Mouse (Mus musculus): ENCODE measurements around the gene Smarcd2. TPM values are rescaled to one million over a fixed set of nuclear protein-coding genes. Genes with fewer than 3 reads are reported as not detected.

The Smarcd2 gene
- total and polyA plus RNA-seq, 3 experiments: 94.3 to 116 (median 110) TPM

GRCm38 (mm10) chr11:106215927-106216729 is 56.6 kb downstream of the Smarcd2 start, which contains the start of gene Ccdc47 (continued):
- TF ChIP-seq MEF2A (IDR thresholded peaks at IDR 0.05; ENCODE audit: borderline replicate concordance, low read depth, low read length): no peak
- TF ChIP-seq RAD21 (IDR thresholded peaks at IDR 0.05; ENCODE audit: low read depth, low read length): no peak
- peak; percentile 98 for TF ChIP-seq MAX (IDR thresholded peaks at IDR 0.05; ENCODE audit: low read length)
- TF ChIP-seq E2F4 (IDR thresholded peaks at IDR 0.05; ENCODE audit: insufficient replicate concordance, low read depth, low read length): no peak
- peak; percentile 90; the same call in 1 of the 2 replicates for TF ChIP-seq POLR2AphosphoS2 (IDR thresholded peaks at IDR 0.05; ENCODE audit: low read depth, low read length)
- TF ChIP-seq HCFC1 (IDR thresholded peaks at IDR 0.05; ENCODE audit: low read depth, low read length): peak; percentile 86
- no peak for TF ChIP-seq SIN3A (IDR thresholded peaks at IDR 0.05; ENCODE audit: low read length)
- TF ChIP-seq CTCF (conservative IDR thresholded peaks at IDR 0.05 in 1 of 2, IDR thresholded peaks at IDR 0.05 in 1 of 2; ENCODE audit: low read depth in 2 of 2, low read length in 2 of 2): no peak
- peak; percentile 89 for TF ChIP-seq CHD2 (IDR thresholded peaks at IDR 0.05; ENCODE audit: low read length)
- no peak for TF ChIP-seq MAFK (IDR thresholded peaks at IDR 0.05; ENCODE audit: insufficient replicate concordance, low read length)
- TF ChIP-seq TCF12 (IDR thresholded peaks at IDR 0.05; ENCODE audit: low read depth, low read length): peak; percentile 11; the same call in 1 of the 2 replicates
- no peak for TF ChIP-seq RCOR1 (conservative IDR thresholded peaks at IDR 0.05; ENCODE audit: low read depth, low read length)
- TF ChIP-seq TBP (conservative IDR thresholded peaks at IDR 0.05; ENCODE audit: low read depth, low read length): peak; percentile 89
- TF ChIP-seq IRF4 (IDR thresholded peaks at IDR 0.05; ENCODE audit: low read depth, low read length): no peak
- TF ChIP-seq PAX5 (IDR thresholded peaks at IDR 0.05; ENCODE audit: low read length): no peak

GRCm38 (mm10) chr11:106215450-106215859 is 57.3 kb downstream of the Smarcd2 start:
- in situ Hi-C loops (cut with MboI; ENCODE audit: low pct_ligation_motif_present, low pct_unique_long_range_greater_than_20kb, low sequenced_read_pairs): no loop called here

More at GRCm38 (mm10) chr11:106215450-106215859, 57.3 kb downstream of the Smarcd2 start:
- H3K36me3 ChIP-seq (replicated peaks in 1 of 2; ENCODE audit: control insufficient read depth in 1 of 2, insufficient read depth in 1 of 2, low read length in 1 of 2): peaks cover 24 to 50% of the 10 kb centered on the region in 2 experiments
- no peaks in the 10 kb centered on the region for H3K27me3 ChIP-seq (replicated peaks)
- peaks cover 8 to 53% of the 10 kb centered on the region in 2 experiments for H3K4me1 ChIP-seq (ENCODE audit: control insufficient read depth in 1 of 2, insufficient read depth in 2 of 2)
- H3K79me2 ChIP-seq (replicated peaks; ENCODE audit: control insufficient read depth, extremely low read depth, insufficient read depth, poor library complexity, severe bottlenecking): peaks cover 74% of the 10 kb centered on the region
- no peak overlapping the region for H3K27ac ChIP-seq (ENCODE audit: insufficient read depth, low read depth)
- H3K9me3 ChIP-seq (replicated peaks; ENCODE audit: low read length): no peaks in the 10 kb centered on the region
- peak overlapping the region; percentile 93 to 97 (median 93) for H3K4me3 ChIP-seq (replicated peaks in 1 of 3; ENCODE audit: low read depth in 2 of 3, low read length in 2 of 3, poor library complexity in 1 of 3)
- no peak for DNase-seq (ENCODE audit: extremely low read depth)
- dilution Hi-C loops (cut with MboI; ENCODE audit: extremely low pct_ligation_motif_present, extremely low pct_unique_long_range_greater_than_20kb, low sequenced_read_pairs): no loop called here
- H3K4me2 ChIP-seq (ENCODE audit: insufficient read depth, low read depth, poor library complexity, severe bottlenecking): peak overlapping the region; percentile 94
- H3K9ac ChIP-seq (ENCODE audit: insufficient read depth, low read depth): peak overlapping the region; percentile 95
- TF ChIP-seq EP300 (IDR thresholded peaks at IDR 0.05; ENCODE audit: low read length): 0 out of 2 replicates have a peak, but pooled peaks have one; percentile 27
- 0 out of 2 replicates have a peak, but pooled peaks have one; percentile 32 for TF ChIP-seq UBTF (IDR thresholded peaks at IDR 0.05; ENCODE audit: low read depth, low read length)
- TF ChIP-seq ELF1 (IDR thresholded peaks at IDR 0.05; ENCODE audit: low read depth, low read length): 0 out of 2 replicates have a peak, but pooled peaks have one; percentile 12
- peak; percentile 9; the same call in 1 of the 2 replicates for TF ChIP-seq MXI1 (IDR thresholded peaks at IDR 0.05; ENCODE audit: low read depth, low read length)
- no peak for TF ChIP-seq ETS1 (conservative IDR thresholded peaks at IDR 0.05; ENCODE audit: low read depth, low read length)
- TF ChIP-seq GABPA (IDR thresholded peaks at IDR 0.05; ENCODE audit: insufficient replicate concordance, low read depth, low read length): no peak
- peak; percentile 63; the same call in 1 of the 2 replicates for TF ChIP-seq CHD1 (IDR thresholded peaks at IDR 0.05; ENCODE audit: low read depth, low read length)
- TF ChIP-seq MAX (IDR thresholded peaks at IDR 0.05; ENCODE audit: low read length): 0 out of 2 replicates have a peak, but pooled peaks have one; percentile 39
- 0 out of 2 replicates have a peak, but pooled peaks have one; percentile 71 for TF ChIP-seq SIN3A (IDR thresholded peaks at IDR 0.05; ENCODE audit: low read length)
